Mouse (Mus musculus) midbrain, embryonic 16.5 days (tissue): Measurements from ENCODE around the gene Adk. TPM values are rescaled to one million over a fixed set of nuclear protein-coding genes. Genes with fewer than 3 reads are reported as not detected.

Experiments used
- ATAC-seq: fragments of 200-750 bp; cut with Nextera tagmentation; 2 replicates; pipeline ENCODE4 v1.8.0; 2017; ENCODE audit warnings: moderate TSS enrichment
- H3K27ac ChIP-seq: fragments of 300-500 bp; sonication (generic); 2 replicates; pipeline ENCODE4 v1.5.1; 2014; ENCODE audit warnings: mild to moderate bottlenecking, low read length, mixed read lengths
- H3K27me3 ChIP-seq: fragments of 300-500 bp; sonication (generic); 2 replicates; pipeline ENCODE4 v1.6.1; 2014; ENCODE audit warnings: low read depth, low read length, mixed read lengths; ENCODE audit not compliant: control insufficient read depth, insufficient read depth
- H3K36me3 ChIP-seq: fragments of 300-500 bp; sonication (generic); 2 replicates; pipeline ENCODE4 v1.6.1; 2014; ENCODE audit warnings: mild to moderate bottlenecking, low read length, moderate library complexity, mixed read lengths; ENCODE audit not compliant: control insufficient read depth, insufficient read depth
- H3K4me1 ChIP-seq: fragments of 300-500 bp; sonication (generic); 2 replicates; pipeline ENCODE4 v1.6.1; 2014; ENCODE audit warnings: mild to moderate bottlenecking, low read length, mixed read lengths; ENCODE audit not compliant: control insufficient read depth, insufficient read depth
- H3K4me2 ChIP-seq: fragments of 300-500 bp; sonication (generic); 2 replicates; pipeline ENCODE4 v1.6.1; 2014; ENCODE audit warnings: mild to moderate bottlenecking, low read length, mixed read lengths
- H3K4me3 ChIP-seq: fragments of 300-500 bp; sonication (generic); 2 replicates; pipeline ENCODE4 v1.5.1; 2014; ENCODE audit warnings: low read depth, mild to moderate bottlenecking, low read length, moderate library complexity, mixed read lengths
- H3K9ac ChIP-seq: fragments of 300-500 bp; sonication (generic); 2 replicates; pipeline ENCODE4 v1.6.1; 2014; ENCODE audit warnings: low read depth, low read length, mixed read lengths
- H3K9me3 ChIP-seq: fragments of 300-500 bp; sonication (generic); replicated peaks from 2 replicates; pipeline ENCODE4 v1.6.1; 2014; ENCODE audit warnings: mild to moderate bottlenecking, low read length, mixed read lengths; ENCODE audit not compliant: control insufficient read depth, poor library complexity, severe bottlenecking
- WGBS: fragments of 180-500 bp; shearing (Covaris S2); extraction: QIAGEN DNeasy Blood & Tissue Kit; methylation state at CpG from one replicate; pipeline ENCODE4 v1.1.7; 2014; 5-methylcytosine and 5-hydroxymethylcytosine counted together
- polyA plus RNA-seq: library from polyadenylated mRNA; unstranded; fragments of >200 nt; fragmentation: Nextera tagmentation; extraction: Ambion mirVana; gene quantifications from 2 replicates; pipeline ENCODE4 v1.2.1, GENCODE M21; 2015

The Adk gene
- polyA plus RNA-seq, 1 experiment from 2014 or later: 40.4 TPM

GRCm38 (mm10) chr14:21143406-21144115 lies 91.2 kb downstream of the Adk start:
- Histone ChIP-seq H3K27me3 (no peaks in the 10 kb centered on the region), H3K4me2 (no peak overlapping the region), H3K36me3 (no peaks in the 10 kb centered on the region), H3K4me1 (no peaks in the 10 kb centered on the region), H3K9me3 (no peaks in the 10 kb centered on the region), H3K27ac (no peak overlapping the region), H3K4me3 (no peak overlapping the region), H3K9ac (no peak overlapping the region)
- ATAC-seq: no peak
- WGBS: 62% methylated on average over 8 of the region's 8 CpGs

DNA sequence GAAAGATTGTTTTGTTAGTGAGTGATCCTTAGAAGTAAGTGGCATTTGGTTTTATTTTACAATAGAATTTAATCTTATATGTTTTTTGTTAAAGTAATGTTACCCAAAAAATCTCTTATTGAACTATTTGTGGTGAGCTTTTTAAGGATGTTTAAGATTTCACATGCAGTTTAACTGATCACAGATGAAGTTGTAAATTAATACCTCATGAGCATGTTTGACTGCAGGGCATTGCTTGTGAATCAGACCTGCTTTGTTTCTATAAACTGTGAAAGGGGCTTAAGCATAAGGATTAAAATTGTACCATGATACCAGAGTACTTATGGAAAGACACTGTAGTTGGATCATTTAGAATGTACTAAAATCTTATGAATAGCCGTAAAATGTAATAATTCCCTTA lies 94.8 kb downstream of the Adk start:
- Histone ChIP-seq H3K4me2 (no peak overlapping the region), H3K36me3 (no peaks in the 10 kb centered on the region), H3K4me1 (no peaks in the 10 kb centered on the region), H3K9ac (no peak overlapping the region), H3K27ac (no peak overlapping the region), H3K27me3 (no peaks in the 10 kb centered on the region), H3K9me3 (no peaks in the 10 kb centered on the region), H3K4me3 (no peak overlapping the region)
- no peak for ATAC-seq
- 74% methylated on average over 1 of the region's 1 CpGs for WGBS

DNA sequence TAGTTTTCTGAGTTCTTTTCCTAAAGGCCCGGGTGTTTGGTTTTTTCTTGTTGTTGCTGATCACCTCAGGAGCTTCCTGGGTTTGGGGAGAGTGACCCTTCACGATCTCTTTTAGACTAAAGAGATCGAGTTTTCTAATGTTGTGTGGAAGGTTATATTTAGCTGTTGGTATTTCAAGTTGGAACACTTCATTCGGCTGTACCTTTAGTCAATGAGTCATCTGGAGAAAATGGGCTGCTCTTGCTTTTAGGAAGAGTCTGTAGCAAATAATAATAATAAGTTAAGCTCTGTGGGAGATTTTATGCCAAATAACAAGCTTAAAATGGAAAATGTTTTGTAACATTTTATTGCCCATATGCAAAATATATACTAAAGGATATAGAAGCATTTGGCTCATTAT lies 97.9 kb downstream of the Adk start:
- no peak overlapping the region for H3K27ac ChIP-seq
- no peaks in the 10 kb centered on the region for H3K36me3 ChIP-seq
- no peak overlapping the region for H3K4me3 ChIP-seq
- ATAC-seq: no peak
- no peaks in the 10 kb centered on the region for H3K4me1 ChIP-seq
- WGBS: 89% methylated on average over 4 of the region's 4 CpGs
- no peak overlapping the region for H3K4me2 ChIP-seq
- H3K27me3 ChIP-seq: no peaks in the 10 kb centered on the region
- no peak overlapping the region for H3K9ac ChIP-seq
- no peaks in the 10 kb centered on the region for H3K9me3 ChIP-seq

- no peaks in the 10 kb centered on the region for H3K27me3 ChIP-seq
- no peaks in the 10 kb centered on the region for H3K9me3 ChIP-seq
- H3K4me2 ChIP-seq: no peak overlapping the region
- 90% methylated on average over 6 of the region's 6 CpGs for WGBS
- H3K36me3 ChIP-seq: no peaks in the 10 kb centered on the region
- no peak overlapping the region for H3K9ac ChIP-seq
- no peak for ATAC-seq
- H3K27ac ChIP-seq: no peak overlapping the region
- no peak overlapping the region for H3K4me3 ChIP-seq
- no peaks in the 10 kb centered on the region for H3K4me1 ChIP-seq
Measured at GRCm38 (mm10) chr14:21152055-21152454, 99.7 kb downstream of the Adk start.

- no peak overlapping the region for H3K9ac ChIP-seq
- WGBS: 53% methylated on average over 10 of the region's 10 CpGs
- H3K27ac ChIP-seq: no peak overlapping the region
- H3K4me1 ChIP-seq: no peaks in the 10 kb centered on the region
- H3K4me2 ChIP-seq: no peak overlapping the region
- H3K27me3 ChIP-seq: no peaks in the 10 kb centered on the region
- H3K9me3 ChIP-seq: no peaks in the 10 kb centered on the region
- H3K36me3 ChIP-seq: no peaks in the 10 kb centered on the region
- H3K4me3 ChIP-seq: no peak overlapping the region
- no peak for ATAC-seq
Measured at GRCm38 (mm10) chr14:21165706-21166105, 113.3 kb downstream of the Adk start.

GRCm38 (mm10) chr14:21166114-21166513 lies 113.7 kb downstream of the Adk start:
- H3K4me3 ChIP-seq: no peak overlapping the region
- no peaks in the 10 kb centered on the region for H3K9me3 ChIP-seq
- no peak overlapping the region for H3K4me2 ChIP-seq
- no peaks in the 10 kb centered on the region for H3K4me1 ChIP-seq
- no peak for ATAC-seq
- H3K9ac ChIP-seq: no peak overlapping the region
- no peak overlapping the region for H3K27ac ChIP-seq
- 68% methylated on average over 3 of the region's 3 CpGs for whole genome bisulfite sequencing
- H3K36me3 ChIP-seq: no peaks in the 10 kb centered on the region
- H3K27me3 ChIP-seq: no peaks in the 10 kb centered on the region

- Histone ChIP-seq H3K27ac (no peak overlapping the region), H3K9ac (no peak overlapping the region), H3K36me3 (no peaks in the 10 kb centered on the region), H3K27me3 (no peaks in the 10 kb centered on the region), H3K4me3 (no peak overlapping the region), H3K4me2 (no peak overlapping the region), H3K4me1 (no peaks in the 10 kb centered on the region), H3K9me3 (no peaks in the 10 kb centered on the region)
- no peak for ATAC-seq
- WGBS: 91% methylated on average over 1 of the region's 1 CpGs
Measured at GRCm38 (mm10) chr14:21173973-21174745, 121.8 kb downstream of the Adk start.

GRCm38 (mm10) chr14:21174804-21175203 lies 122.4 kb downstream of the Adk start:
- no peaks in the 10 kb centered on the region for H3K9me3 ChIP-seq
- no peaks in the 10 kb centered on the region for H3K4me1 ChIP-seq
- no peak overlapping the region for H3K9ac ChIP-seq
- WGBS: 57% methylated on average over 2 of the region's 2 CpGs
- no peak overlapping the region for H3K4me3 ChIP-seq
- H3K36me3 ChIP-seq: no peaks in the 10 kb centered on the region
- H3K27ac ChIP-seq: no peak overlapping the region
- H3K4me2 ChIP-seq: no peak overlapping the region
- no peak for ATAC-seq
- H3K27me3 ChIP-seq: no peaks in the 10 kb centered on the region

- no peak overlapping the region for H3K27ac ChIP-seq
- WGBS: 82% methylated on average over 2 of the region's 2 CpGs
- ATAC-seq: no peak
Measured at GRCm38 (mm10) chr14:21177781-21178180, 125.4 kb downstream of the Adk start.

More at GRCm38 (mm10) chr14:21177781-21178180, 125.4 kb downstream of the Adk start:
- Histone ChIP-seq H3K4me3 (no peak overlapping the region), H3K4me2 (no peak overlapping the region), H3K27me3 (no peaks in the 10 kb centered on the region), H3K4me1 (no peaks in the 10 kb centered on the region), H3K9ac (no peak overlapping the region), H3K36me3 (no peaks in the 10 kb centered on the region), H3K9me3 (no peaks in the 10 kb centered on the region)
